Mouse (Mus musculus) heart, adult 2 months (tissue): ENCODE measurements around the gene Gm17387.
"Not testable (repeated sequence)": the region's sequence is repeated elsewhere in the genome, so short reads cannot be mapped to it uniquely, and the experiment has no call there.

Experiments used
- CTCF ChIP-seq: fragments of 200-600 bp; IDR thresholded peaks from 2 replicates; pipeline ENCODE4 v1.8.1; 2022; ENCODE audit warnings: antibody characterized with exemption, mild to moderate bottlenecking, moderate library complexity
- EP300 ChIP-seq: fragments of 200-500 bp; IDR thresholded peaks from 2 replicates; pipeline ENCODE4 v1.6.1; 2011; ENCODE audit warnings: low read depth, low read length, control low read depth; ENCODE audit not compliant: insufficient read depth
- POLR2A ChIP-seq: fragments of 200-500 bp; IDR thresholded peaks from 2 replicates; pipeline ENCODE4 v1.6.1; 2011; ENCODE audit warnings: mild to moderate bottlenecking, low read depth, low read length, control low read depth; ENCODE audit not compliant: insufficient read depth

- not testable (repeated sequence) for TF ChIP-seq CTCF, POLR2A, EP300
These were observed 7.7 kb downstream of the Gm17387 start for GRCm38 (mm10) chr7:141036624-141037023.
